Mouse (Mus musculus) myocyte (in vitro differentiated cells): ENCODE data around the gene Siae. TPM values are rescaled to one million over a fixed set of nuclear protein-coding genes. Genes with fewer than 3 reads are reported as not detected.

Source experiments
- H3K27me3 ChIP-seq: one replicate; pipeline ENCODE4 v1.6.1; 2011; ENCODE audit not compliant: control insufficient read depth, insufficient read depth, insufficient read length
- H3K36me3 ChIP-seq: one replicate; pipeline ENCODE4 v1.6.1; 2011; ENCODE audit not compliant: control insufficient read depth, insufficient read depth
- H3K4me2 ChIP-seq: one replicate; pipeline ENCODE4 v1.6.1; 2011; ENCODE audit warnings: low read depth, control low read depth
- H3K4me3 ChIP-seq: one replicate; pipeline ENCODE4 v1.5.1; 2011; ENCODE audit warnings: mild to moderate bottlenecking, control low read depth, moderate library complexity
- H3K79me2 ChIP-seq: one replicate; pipeline ENCODE4 v1.6.1; 2011; ENCODE audit not compliant: control insufficient read depth, insufficient read depth
- H3ac ChIP-seq: one replicate; pipeline ENCODE4 v1.6.1; 2011; ENCODE audit not compliant: control insufficient read depth, insufficient read length
- CEBPB ChIP-seq: IDR thresholded peaks from 2 replicates; pipeline ENCODE4 v1.6.1; 2011; ENCODE audit warnings: mild to moderate bottlenecking, moderate library complexity; ENCODE audit not compliant: poor library complexity, insufficient read depth, severe bottlenecking
- E2F4 ChIP-seq: IDR thresholded peaks from one replicate; pipeline ENCODE4 v1.6.1; 2011; ENCODE audit warnings: mild to moderate bottlenecking, control low read depth, moderate library complexity; ENCODE audit not compliant: insufficient read depth
- MAX ChIP-seq: IDR thresholded peaks from one replicate; pipeline ENCODE4 v1.6.1; 2011; ENCODE audit warnings: low read depth, mild to moderate bottlenecking, control low read depth
- MYOD1 ChIP-seq, 3 experiments: IDR thresholded peaks; one replicate each; pipeline ENCODE4 v1.6.1; 2011; ENCODE audit warnings: control low read depth in 2 of 3, low read depth in 2 of 3, mild to moderate bottlenecking in 2 of 3, moderate library complexity in 1 of 3; ENCODE audit not compliant: insufficient read length in 2 of 3, control insufficient read depth in 1 of 3
- MYOG ChIP-seq, 3 experiments: IDR thresholded peaks; one replicate each; pipeline ENCODE4 v1.6.1; 2011; ENCODE audit warnings: control low read depth in 2 of 3, low read depth in 2 of 3, mild to moderate bottlenecking in 2 of 3; ENCODE audit not compliant: insufficient read length in 2 of 3, control insufficient read depth in 1 of 3, insufficient read depth in 1 of 3
- POLR2A ChIP-seq: IDR thresholded peaks from one replicate; pipeline ENCODE4 v1.6.1; 2011; ENCODE audit warnings: low read depth, mild to moderate bottlenecking, control low read depth, moderate library complexity; ENCODE audit not compliant: insufficient read length
- POLR2AphosphoS2 ChIP-seq: IDR thresholded peaks from one replicate; pipeline ENCODE4 v1.6.1; 2011; ENCODE audit warnings: low read depth, control low read depth; ENCODE audit not compliant: insufficient read length
- REST ChIP-seq: IDR thresholded peaks from one replicate; pipeline ENCODE4 v1.6.1; 2011; ENCODE audit warnings: mild to moderate bottlenecking, control low read depth, moderate library complexity; ENCODE audit not compliant: insufficient read depth, insufficient read length
- SRF ChIP-seq: IDR thresholded peaks from one replicate; pipeline ENCODE4 v1.6.1; 2011; ENCODE audit warnings: low read depth; ENCODE audit not compliant: control insufficient read depth, insufficient read length
- TCF12 ChIP-seq: IDR thresholded peaks from one replicate; pipeline ENCODE4 v1.6.1; 2011; ENCODE audit warnings: mild to moderate bottlenecking, control low read depth; ENCODE audit not compliant: poor library complexity, insufficient read depth, severe bottlenecking
- TCF3 ChIP-seq: IDR thresholded peaks from one replicate; pipeline ENCODE4 v1.6.1; 2011; ENCODE audit warnings: low read depth, control low read depth; ENCODE audit not compliant: insufficient read length
- USF1 ChIP-seq: IDR thresholded peaks from one replicate; pipeline ENCODE4 v1.6.1; 2011; ENCODE audit warnings: low read depth, mild to moderate bottlenecking, control low read depth, moderate library complexity
- polyA plus RNA-seq: library from polyadenylated mRNA; unstranded; fragments of >200 nt; fragmentation: generic; extraction: Trizol; gene quantifications from one replicate; pipeline ENCODE4 v1.2.1, GENCODE M21; 2012; ENCODE audit warnings: missing spikeins

The Siae gene
- polyA plus RNA-seq, 1 experiment = 0.60 TPM

DNA sequence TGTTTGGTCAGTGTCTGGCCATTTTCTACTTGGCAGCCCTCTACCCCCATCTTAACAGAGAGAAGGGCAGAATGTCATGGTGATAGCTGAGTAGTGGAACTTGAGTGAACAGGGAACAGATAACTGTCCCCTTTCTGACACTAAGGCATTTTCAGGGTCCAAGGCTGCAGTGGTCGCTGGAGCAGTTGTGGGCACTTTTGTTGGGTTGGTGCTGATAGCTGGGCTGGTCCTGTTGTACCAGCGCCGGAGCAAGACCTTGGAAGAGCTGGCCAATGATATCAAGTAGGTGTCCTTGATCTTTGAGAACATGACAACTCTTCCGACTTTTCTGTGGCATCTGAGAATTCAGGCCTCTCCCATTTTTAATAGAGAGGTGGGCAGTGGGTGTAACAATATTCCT lies 18.6 kb upstream of the Siae start:
- H3K79me2 ChIP-seq = no peaks in the 10 kb centered on the region
- TF ChIP-seq MAX = no peak
- TF ChIP-seq POLR2AphosphoS2 = no peak
- TF ChIP-seq POLR2A = no peak
- TF ChIP-seq MYOG (IDR thresholded peaks at IDR 0.05; ENCODE audit: control insufficient read depth in 1 of 3, insufficient read depth in 1 of 3, insufficient read length in 2 of 3, low read depth in 2 of 3) = no peak
- no peak for TF ChIP-seq MYOD1 (IDR thresholded peaks at IDR 0.05; ENCODE audit: control insufficient read depth in 1 of 3, insufficient read length in 2 of 3, low read depth in 2 of 3)
- no peak for TF ChIP-seq TCF3
- no peak for TF ChIP-seq REST
- no peak for TF ChIP-seq SRF
- no peak for TF ChIP-seq CEBPB
- TF ChIP-seq TCF12 = no peak
- no peak for TF ChIP-seq E2F4
- TF ChIP-seq USF1 = no peak
- no peaks in the 10 kb centered on the region for H3K36me3 ChIP-seq
- H3K4me3 ChIP-seq = no peak overlapping the region
- H3K27me3 ChIP-seq = no peaks in the 10 kb centered on the region
- no peak overlapping the region for H3ac ChIP-seq
- no peak overlapping the region for H3K4me2 ChIP-seq

DNA sequence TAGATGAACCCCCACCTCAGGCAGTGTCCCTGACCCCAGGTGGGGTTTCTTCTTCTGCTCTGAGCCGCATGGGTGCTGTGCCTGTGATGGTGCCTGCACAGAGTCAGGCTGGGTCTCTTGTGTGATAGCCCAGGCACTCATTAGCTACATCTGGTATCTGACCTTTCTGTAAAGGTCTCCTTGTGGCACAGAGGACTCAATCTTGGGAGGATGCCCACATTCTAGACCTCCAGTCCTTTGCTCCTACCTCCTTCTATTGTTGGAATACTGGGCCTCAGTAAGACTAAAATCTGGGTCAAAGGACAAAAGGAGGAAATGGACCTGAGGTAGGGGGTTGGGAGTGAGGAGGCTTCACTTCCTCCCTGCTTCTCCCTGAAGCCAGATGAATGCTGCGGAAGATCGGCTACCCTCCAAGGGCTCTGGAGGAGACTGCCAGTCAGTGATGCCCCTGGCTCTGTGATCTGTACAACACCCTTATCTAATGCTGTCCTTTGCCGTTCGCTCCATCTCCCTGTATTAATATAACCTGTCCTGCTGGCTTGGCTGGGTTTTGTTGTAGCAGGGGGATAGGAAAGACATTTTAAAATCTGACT lies 17.7 kb upstream of the Siae start:
- H3K4me3 ChIP-seq = no peak overlapping the region
- TF ChIP-seq USF1 = no peak
- TF ChIP-seq TCF12 = no peak
- no peak for TF ChIP-seq MYOG (IDR thresholded peaks at IDR 0.05; ENCODE audit: control insufficient read depth in 1 of 3, insufficient read depth in 1 of 3, insufficient read length in 2 of 3, low read depth in 2 of 3)
- no peak for TF ChIP-seq E2F4
- no peak for TF ChIP-seq MAX
- no peak for TF ChIP-seq MYOD1 (IDR thresholded peaks at IDR 0.05; ENCODE audit: control insufficient read depth in 1 of 3, insufficient read length in 2 of 3, low read depth in 2 of 3)
- no peak for TF ChIP-seq POLR2A
- TF ChIP-seq SRF = no peak
- no peak for TF ChIP-seq CEBPB
- TF ChIP-seq POLR2AphosphoS2 = no peak
- no peak for TF ChIP-seq REST
- no peak for TF ChIP-seq TCF3
- no peaks in the 10 kb centered on the region for H3K27me3 ChIP-seq
- no peaks in the 10 kb centered on the region for H3K79me2 ChIP-seq
- no peak overlapping the region for H3K4me2 ChIP-seq
- H3K36me3 ChIP-seq = no peaks in the 10 kb centered on the region
- H3ac ChIP-seq = no peak overlapping the region

DNA sequence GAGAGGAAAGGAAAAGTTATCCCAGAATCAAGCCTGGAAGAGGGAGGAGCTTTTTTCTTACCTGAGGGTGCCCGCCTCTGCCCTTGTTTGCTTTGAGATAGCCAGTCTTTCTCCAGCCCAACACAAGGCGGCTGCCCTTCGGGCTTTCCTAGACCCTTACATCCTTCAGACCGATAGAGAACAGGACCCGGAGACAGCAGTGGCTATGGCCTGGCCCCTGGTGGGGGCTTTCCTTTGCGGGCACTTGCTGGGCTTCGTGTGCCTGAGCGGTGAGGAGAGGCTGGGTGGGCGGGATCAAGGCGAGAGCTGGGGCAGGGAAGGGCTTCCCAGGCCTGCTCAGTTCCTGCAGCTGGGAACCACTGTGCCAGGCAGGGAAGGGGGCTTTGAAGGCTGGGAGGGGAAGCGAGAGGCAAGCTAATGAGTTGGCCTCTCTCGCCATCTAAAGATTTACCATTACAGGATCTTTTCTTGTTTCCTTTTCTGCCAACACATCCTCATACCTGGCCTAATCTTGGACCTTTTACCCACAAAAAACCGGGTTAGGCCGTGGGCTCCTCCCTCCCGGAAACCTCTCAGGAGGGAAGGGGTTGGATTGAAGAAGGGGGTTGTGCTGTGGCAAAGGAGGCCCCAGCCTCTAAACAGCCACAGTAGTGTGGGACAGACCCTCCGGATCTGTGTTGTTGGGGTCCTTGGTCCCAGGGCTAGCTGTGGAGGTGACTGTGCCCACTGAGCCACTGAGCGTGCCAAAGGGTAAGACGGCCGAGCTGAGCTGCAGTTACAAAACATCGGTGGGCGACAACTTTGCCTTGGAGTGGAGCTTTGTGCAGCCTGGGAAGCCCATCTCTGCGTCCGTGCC lies 16.1 kb upstream of the Siae start, which contains the start of gene Vsig2:
Gene Vsig2, plus strand, starts transcription at position 86 of the 856 bp plus-strand sequence.
- Histone ChIP-seq H3K4me2 (no peak within 1 kb of the TSS), H3K27me3 (no peaks in the 10 kb centered on the region)

DNA sequence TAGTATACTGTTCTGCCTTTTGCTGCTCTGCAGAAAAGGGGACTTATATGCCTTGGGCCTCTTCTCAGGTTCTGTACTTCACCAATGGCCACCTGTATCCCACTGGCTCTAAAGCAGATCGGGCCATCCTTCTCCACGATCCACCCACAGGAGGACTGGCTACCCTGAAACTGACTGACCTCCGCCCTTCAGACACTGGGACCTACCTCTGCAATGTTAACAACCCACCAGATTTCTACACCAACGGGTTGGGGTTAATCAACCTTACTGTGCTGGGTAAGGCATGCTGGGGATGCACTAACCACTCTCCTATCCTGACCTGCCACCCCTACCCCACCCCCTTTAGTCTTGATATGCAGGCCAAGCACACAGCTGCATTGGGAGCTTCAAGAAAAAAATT lies 15.3 kb upstream of the Siae start:
- no peaks in the 10 kb centered on the region for H3K27me3 ChIP-seq
- H3K4me2 ChIP-seq = no peak overlapping the region
- H3K36me3 ChIP-seq = no peaks in the 10 kb centered on the region
- no peaks in the 10 kb centered on the region for H3K79me2 ChIP-seq
- H3K4me3 ChIP-seq = no peak overlapping the region
- TF ChIP-seq E2F4 = no peak
- TF ChIP-seq SRF = no peak
- no peak overlapping the region for H3ac ChIP-seq

More for the DNA sequence above, 16.1 kb upstream of the Siae start, which contains the start of gene Vsig2:
- Histone ChIP-seq H3ac (no peak within 1 kb of the TSS), H3K36me3 (no peaks in the 10 kb centered on the region), H3K4me3 (no peak within 1 kb of the TSS), H3K79me2 (no peaks in the 10 kb centered on the region)
- no peak for TF ChIP-seq POLR2AphosphoS2
- TF ChIP-seq CEBPB = no peak
- no peak for TF ChIP-seq MAX
- no peak for TF ChIP-seq USF1
- no peak for TF ChIP-seq POLR2A
